Mouse (Mus musculus): ENCODE results near the gene Slc31a2. TPM values are rescaled to one million over a fixed set of nuclear protein-coding genes. Genes with fewer than 3 reads are reported as not detected.

The Slc31a2 gene
- polyA plus RNA-seq, 2 experiments: 2.9 to 4.1 TPM

DNA sequence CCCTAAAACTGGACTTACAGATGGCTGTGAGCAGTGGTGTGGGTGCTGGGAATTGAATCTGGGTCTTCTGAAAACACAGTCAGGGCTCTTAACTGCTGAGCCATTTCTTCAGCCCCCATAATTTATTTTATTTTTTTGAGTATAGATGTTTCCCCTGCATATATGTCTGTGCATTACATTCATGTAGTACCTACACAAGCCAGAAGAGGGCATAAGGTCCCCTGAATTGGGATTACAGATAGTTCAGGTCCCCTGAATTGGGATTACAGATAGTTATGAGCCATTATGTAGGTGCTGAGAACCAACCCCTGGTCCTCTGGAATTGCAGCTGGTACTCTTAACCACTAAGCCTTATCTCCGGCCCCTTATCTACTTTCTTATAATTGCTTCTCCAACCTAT lies 81.6 kb downstream of the Slc31a2 start:
- peaks cover 0 to 3% of the 10 kb centered on the region in 2 experiments; a peak in 1 of 4 replicates for H3K4me1 ChIP-seq (replicated peaks; ENCODE audit: control insufficient read depth in 2 of 2, insufficient read depth in 2 of 2, low read length in 1 of 2)
- H3K27me3 ChIP-seq (ENCODE audit: control insufficient read depth, insufficient read depth, low read length): no peaks in the 10 kb centered on the region
- no peak overlapping the region for H3K4me3 ChIP-seq (ENCODE audit: insufficient read depth in 1 of 2, low read depth in 2 of 2, low read length in 2 of 2)
- 59% methylated on average over 1 of the region's 1 CpGs for WGBS (ENCODE audit: insufficient replicate concordance)
- H3K4me2 ChIP-seq (ENCODE audit: low read depth): no peak overlapping the region
- peak; percentile 49 for TF ChIP-seq CTCF (IDR thresholded peaks at IDR 0.05; ENCODE audit: low read depth)
- TF ChIP-seq EP300 (IDR thresholded peaks at IDR 0.05; ENCODE audit: low read depth): no peak
- no peak overlapping the region for H3K27ac ChIP-seq
- peaks cover 15% of the 10 kb centered on the region for H3K36me3 ChIP-seq (replicated peaks; ENCODE audit: control insufficient read depth, insufficient read depth, low read depth)
- ATAC-seq (ENCODE audit: insufficient read depth): no peak
- DNase-seq (ENCODE audit: low read depth in 3 of 3, low spot score in 3 of 3): no peak
- H3K9me3 ChIP-seq (ENCODE audit: control insufficient read depth, low read length): no peaks in the 10 kb centered on the region
- H3K9ac ChIP-seq (replicated peaks): no peak overlapping the region

DNA sequence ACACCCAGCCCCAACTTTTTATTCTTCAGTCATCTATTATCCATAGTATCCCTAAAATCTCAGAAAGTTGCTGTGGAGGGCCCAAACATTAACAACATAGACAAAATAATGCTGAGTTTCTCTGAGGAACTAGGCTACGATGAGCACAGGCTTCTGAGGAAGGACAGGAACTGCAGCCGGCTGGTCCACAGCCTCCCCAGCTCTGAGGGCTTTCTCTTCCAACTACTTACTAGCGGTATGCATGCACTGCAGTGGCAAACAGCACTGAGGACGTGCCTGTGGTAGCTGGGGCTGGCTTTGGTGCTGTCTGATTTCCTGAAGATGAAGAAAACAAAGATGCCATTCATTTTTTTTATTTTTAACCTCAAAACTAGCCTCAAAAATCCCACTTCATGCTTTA lies 83.5 kb downstream of the Slc31a2 start:
- Histone ChIP-seq H3K9ac (replicated peaks) (no peak overlapping the region), H3K4me2 (ENCODE audit: low read depth) (no peak overlapping the region), H3K4me3 (ENCODE audit: insufficient read depth in 1 of 2, low read depth in 2 of 2, low read length in 2 of 2) (no peak overlapping the region), H3K36me3 (replicated peaks; ENCODE audit: control insufficient read depth, insufficient read depth, low read depth) (peaks cover 16% of the 10 kb centered on the region), H3K27me3 (ENCODE audit: control insufficient read depth, insufficient read depth, low read length) (no peaks in the 10 kb centered on the region), H3K4me1 (replicated peaks; ENCODE audit: control insufficient read depth in 2 of 2, insufficient read depth in 2 of 2, low read length in 1 of 2) (peaks cover 0 to 5% of the 10 kb centered on the region in 2 experiments; a peak in 1 of 4 replicates), H3K9me3 (ENCODE audit: control insufficient read depth, low read length) (no peaks in the 10 kb centered on the region), H3K27ac (no peak overlapping the region)
- 74% methylated on average over 4 of the region's 4 CpGs for WGBS (ENCODE audit: insufficient replicate concordance)
- no peak for DNase-seq (ENCODE audit: low read depth in 3 of 3, low spot score in 3 of 3)
- TF ChIP-seq EP300 (IDR thresholded peaks at IDR 0.05; ENCODE audit: low read depth) (no peak), CTCF (IDR thresholded peaks at IDR 0.05; ENCODE audit: low read depth) (no peak)
- ATAC-seq (ENCODE audit: insufficient read depth): no peak

DNA sequence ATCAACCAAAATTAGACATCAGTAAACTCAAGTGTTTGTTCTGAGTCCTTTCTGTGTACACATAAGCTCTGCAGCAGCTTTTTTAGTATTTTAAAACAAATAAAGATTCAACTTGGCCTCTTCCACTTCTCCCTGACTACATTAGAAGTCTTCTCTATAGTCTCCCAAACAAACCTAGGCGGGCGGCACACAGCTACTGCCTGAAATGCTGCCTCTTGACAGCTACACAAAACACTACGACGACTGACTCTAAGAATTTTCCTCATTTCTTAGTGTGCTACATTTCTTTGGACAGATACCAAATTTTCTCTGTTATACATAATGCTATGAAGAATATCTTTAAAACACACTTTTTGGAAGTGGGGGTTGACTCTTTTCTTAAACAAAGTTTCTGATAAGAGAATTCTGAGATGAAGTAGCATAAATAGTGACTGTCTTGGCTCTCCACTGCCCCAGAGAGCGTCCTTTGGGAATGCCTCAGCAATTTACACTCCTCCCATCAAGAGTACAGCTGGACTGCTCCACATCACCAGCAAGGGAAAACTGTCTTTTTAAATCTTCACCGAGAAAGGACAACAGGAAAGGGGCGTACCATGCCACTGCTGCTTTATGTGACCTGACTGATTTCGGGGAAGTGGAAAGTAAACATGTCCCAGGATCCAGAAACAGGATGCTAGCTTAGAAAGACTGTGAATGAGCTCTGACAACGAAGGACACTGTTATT lies 85.4 kb downstream of the Slc31a2 start:
- 53% methylated on average over 9 of the region's 9 CpGs for WGBS (ENCODE audit: insufficient replicate concordance)
- H3K27me3 ChIP-seq (ENCODE audit: control insufficient read depth, insufficient read depth, low read length): no peaks in the 10 kb centered on the region
- H3K9me3 ChIP-seq (ENCODE audit: control insufficient read depth, low read length): no peaks in the 10 kb centered on the region
- H3K36me3 ChIP-seq (replicated peaks; ENCODE audit: control insufficient read depth, insufficient read depth, low read depth): peaks cover 17% of the 10 kb centered on the region
- H3K9ac ChIP-seq (replicated peaks): no peak overlapping the region
- no peak overlapping the region for H3K4me3 ChIP-seq (ENCODE audit: insufficient read depth in 1 of 2, low read depth in 2 of 2, low read length in 2 of 2)
- DNase-seq (ENCODE audit: low read depth in 3 of 3, low spot score in 3 of 3) (no peak), ATAC-seq (ENCODE audit: insufficient read depth) (peak; percentile 57; the same call in 1 of the 2 replicates)
- no peak for TF ChIP-seq EP300 (IDR thresholded peaks at IDR 0.05; ENCODE audit: low read depth)
- no peak for TF ChIP-seq CTCF (IDR thresholded peaks at IDR 0.05; ENCODE audit: low read depth)
- peaks cover 0 to 5% of the 10 kb centered on the region in 2 experiments; a peak in 1 of 4 replicates for H3K4me1 ChIP-seq (replicated peaks; ENCODE audit: control insufficient read depth in 2 of 2, insufficient read depth in 2 of 2, low read length in 1 of 2)
- peak overlapping the region; percentile 24; the same call in 1 of the 2 replicates for H3K4me2 ChIP-seq (ENCODE audit: low read depth)
- no peak overlapping the region for H3K27ac ChIP-seq

Other genes with a start within 250 kb of the Slc31a2 start
- gene Mup20, start 208.4 kb upstream of the Slc31a2 start, polyA plus RNA-seq (2012; rRNA removed): not detected in 2 replicates
- not detected in 2 replicates for gene Mup20, start 208.4 kb upstream of the Slc31a2 start, polyA plus RNA-seq (2014; fragmentation: Nextera tagmentation; extraction: Ambion mirVana)
- not detected in 2 replicates for gene Mup3, start 175.2 kb upstream of the Slc31a2 start, polyA plus RNA-seq (2012; rRNA removed)
- not detected in 2 replicates for gene Mup3, start 175.2 kb upstream of the Slc31a2 start, polyA plus RNA-seq (2014; fragmentation: Nextera tagmentation; extraction: Ambion mirVana)
- 0.06 TPM in 1 of 2 replicates, not detected in the other for gene Mup21, start 111.7 kb upstream of the Slc31a2 start, polyA plus RNA-seq (2012; rRNA removed)
- not detected in 2 replicates for gene Mup21, start 111.7 kb upstream of the Slc31a2 start, polyA plus RNA-seq (2014; fragmentation: Nextera tagmentation; extraction: Ambion mirVana)
- 0.23 and 0.30 TPM in 2 replicates for gene Zfp37, start 31.5 kb upstream of the Slc31a2 start, polyA plus RNA-seq (2012; rRNA removed)
- 0.28 and 0.36 TPM in 2 replicates for gene Zfp37, start 31.5 kb upstream of the Slc31a2 start, polyA plus RNA-seq (2014; fragmentation: Nextera tagmentation; extraction: Ambion mirVana)
- 7.4 and 9.6 TPM in 2 replicates for gene Fkbp15, start 98.0 kb downstream of the Slc31a2 start, polyA plus RNA-seq (2012; rRNA removed)
- gene Fkbp15, start 98.0 kb downstream of the Slc31a2 start, polyA plus RNA-seq (2014; fragmentation: Nextera tagmentation; extraction: Ambion mirVana): 9.7 and 11.2 TPM in 2 replicates
- 17.3 and 22.4 TPM in 2 replicates for gene Slc31a1, start 98.2 kb downstream of the Slc31a2 start, polyA plus RNA-seq (2012; rRNA removed)
- gene Slc31a1, start 98.2 kb downstream of the Slc31a2 start, polyA plus RNA-seq (2014; fragmentation: Nextera tagmentation; extraction: Ambion mirVana): 36.6 and 41.3 TPM in 2 replicates
- gene Cdc26, start 146.1 kb downstream of the Slc31a2 start, polyA plus RNA-seq (2012; rRNA removed): 24.1 and 40.2 TPM in 2 replicates
- gene Cdc26, start 146.1 kb downstream of the Slc31a2 start, polyA plus RNA-seq (2014; fragmentation: Nextera tagmentation; extraction: Ambion mirVana): 65.7 and 71.0 TPM in 2 replicates
- gene Prpf4, start 146.2 kb downstream of the Slc31a2 start, polyA plus RNA-seq (2012; rRNA removed): 8.3 and 9.8 TPM in 2 replicates
- gene Prpf4, start 146.2 kb downstream of the Slc31a2 start, polyA plus RNA-seq (2014; fragmentation: Nextera tagmentation; extraction: Ambion mirVana): 9.0 and 10.3 TPM in 2 replicates
- gene Rnf183, start 172.7 kb downstream of the Slc31a2 start, polyA plus RNA-seq (2012; rRNA removed): 0.15 TPM in 1 of 2 replicates, not detected in the other
- gene Rnf183, start 172.7 kb downstream of the Slc31a2 start, polyA plus RNA-seq (2014; fragmentation: Nextera tagmentation; extraction: Ambion mirVana): not detected in 2 replicates
- gene Wdr31, start 208.3 kb downstream of the Slc31a2 start, polyA plus RNA-seq (2012; rRNA removed): 0.58 and 0.83 TPM in 2 replicates
- gene Wdr31, start 208.3 kb downstream of the Slc31a2 start, polyA plus RNA-seq (2014; fragmentation: Nextera tagmentation; extraction: Ambion mirVana): 1.6 and 1.7 TPM in 2 replicates
- gene Bspry, start 217.5 kb downstream of the Slc31a2 start, polyA plus RNA-seq (2012; rRNA removed): 0.19 and 0.25 TPM in 2 replicates
- 0.17 and 0.23 TPM in 2 replicates for gene Bspry, start 217.5 kb downstream of the Slc31a2 start, polyA plus RNA-seq (2014; fragmentation: Nextera tagmentation; extraction: Ambion mirVana)
- gene Hdhd3, start 240.9 kb downstream of the Slc31a2 start, polyA plus RNA-seq (2012; rRNA removed): 3.6 and 4.2 TPM in 2 replicates
- 6.4 and 9.1 TPM in 2 replicates for gene Hdhd3, start 240.9 kb downstream of the Slc31a2 start, polyA plus RNA-seq (2014; fragmentation: Nextera tagmentation; extraction: Ambion mirVana)